Mouse (Mus musculus): ENCODE measurements at regions not wholly inside any gene's neighbourhood (a gene's known extent, or its start where the extent isn't known, plus 50 kb on each side); places are given as distances from the start of the nearest gene placed in this dataset.
A peak's percentile ranks its signal among the peaks of the same experiment; 100 is the strongest.

DNA sequence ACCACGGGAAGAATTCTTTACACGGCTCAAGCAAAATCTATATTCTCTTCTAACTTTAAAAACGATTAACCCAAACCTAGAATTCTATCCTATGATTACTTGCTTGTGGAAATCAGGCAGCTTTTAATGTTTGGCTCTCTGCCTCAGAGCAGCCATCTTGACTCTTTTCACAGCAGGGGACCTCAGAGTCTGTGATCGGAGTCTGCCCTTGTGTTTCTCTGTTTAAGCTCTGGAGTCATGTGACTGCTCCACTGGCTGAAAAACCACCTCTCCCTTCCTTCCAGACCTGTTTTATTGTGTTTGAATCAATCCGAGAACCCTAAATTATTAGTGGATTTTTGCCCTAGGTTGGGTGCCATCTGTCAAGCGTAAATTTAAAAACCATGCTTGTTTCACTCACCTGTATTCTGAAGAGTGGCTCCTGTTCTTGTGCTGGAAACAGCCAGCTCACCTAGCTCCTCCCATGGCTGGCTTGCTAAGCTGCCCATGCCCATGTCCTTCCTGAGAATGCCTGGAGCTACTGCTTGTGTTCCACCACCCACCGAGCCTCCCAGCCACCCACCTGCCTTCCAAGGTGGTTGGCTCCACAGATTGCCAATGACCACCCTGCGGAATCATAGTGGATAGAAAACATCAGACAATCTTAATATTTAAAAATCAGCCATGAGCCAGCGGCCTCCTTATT is 62.6 kb downstream of the Perp start:
- no peak for DNase-seq (ENCODE audit: low spot score in 2 of 2)

DNA sequence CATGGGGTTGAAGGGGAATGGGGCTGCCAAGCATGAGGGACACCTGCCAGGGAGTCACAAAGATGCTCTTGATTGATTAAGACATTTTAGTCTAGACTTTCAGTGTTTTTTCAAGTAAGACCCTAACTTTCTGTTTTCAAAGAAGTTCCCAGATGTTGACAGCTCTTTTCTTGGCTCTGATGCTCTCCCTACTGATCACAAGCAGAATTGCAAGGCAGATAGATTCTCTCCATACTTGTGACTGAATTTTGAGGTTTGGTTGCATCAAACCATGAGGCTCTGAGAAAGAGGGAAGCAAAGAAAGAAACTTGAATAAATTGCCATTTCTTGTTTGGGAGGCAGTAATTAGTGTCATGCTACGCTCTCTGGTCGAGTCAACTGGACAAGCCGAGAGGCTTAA is 64.5 kb downstream of the Perp start:
- no peak for DNase-seq (ENCODE audit: low spot score in 2 of 2)

DNA sequence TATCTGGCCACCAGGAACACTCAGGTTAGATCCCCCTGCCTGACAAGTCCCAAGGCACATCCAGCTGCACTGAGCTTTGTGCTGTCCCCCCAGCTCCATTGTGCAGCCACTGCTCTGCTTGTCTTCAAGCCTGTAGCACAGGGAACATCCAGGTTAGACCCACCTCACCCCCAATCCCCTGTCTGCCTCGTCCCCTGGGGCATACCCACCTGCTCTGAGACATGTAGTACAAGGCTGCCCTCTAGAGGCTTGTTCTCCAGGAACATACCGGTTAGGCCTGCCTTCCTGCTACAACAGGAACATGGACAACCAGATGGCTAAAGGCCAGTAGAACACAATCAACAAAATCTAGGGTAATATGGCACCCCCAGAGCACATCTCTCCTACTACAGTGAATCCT is 66.1 kb downstream of the Perp start:
- DNase-seq (ENCODE audit: low spot score in 2 of 2) = peak in 1 of 2 experiments; percentile 28

DNA sequence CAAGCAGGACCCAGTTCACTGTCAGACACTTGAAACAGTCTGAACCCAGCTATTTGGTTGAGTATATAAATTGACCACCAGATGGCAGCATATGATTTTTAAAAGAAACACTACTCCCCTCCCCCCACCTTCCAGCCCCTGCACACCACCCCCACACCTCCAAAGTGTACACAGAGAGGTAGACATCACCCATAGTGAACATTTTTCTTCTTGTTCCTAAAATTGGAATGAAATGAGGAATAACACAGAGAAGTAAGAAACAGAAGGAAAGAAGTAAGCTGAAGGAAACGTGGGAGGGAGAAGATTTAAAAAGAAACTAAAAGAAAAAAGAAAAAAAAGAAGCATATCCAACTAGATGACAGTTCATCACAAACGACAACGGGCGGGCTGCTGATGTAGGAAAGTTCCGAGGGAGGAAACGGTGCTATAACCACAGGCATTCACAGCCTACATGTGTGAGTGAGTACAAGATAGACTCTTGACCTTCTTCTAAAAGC is 72.3 kb downstream of the Perp start:
- DNase-seq (ENCODE audit: low spot score in 2 of 2) = peak in 1 of 2 experiments; percentile 27

DNA sequence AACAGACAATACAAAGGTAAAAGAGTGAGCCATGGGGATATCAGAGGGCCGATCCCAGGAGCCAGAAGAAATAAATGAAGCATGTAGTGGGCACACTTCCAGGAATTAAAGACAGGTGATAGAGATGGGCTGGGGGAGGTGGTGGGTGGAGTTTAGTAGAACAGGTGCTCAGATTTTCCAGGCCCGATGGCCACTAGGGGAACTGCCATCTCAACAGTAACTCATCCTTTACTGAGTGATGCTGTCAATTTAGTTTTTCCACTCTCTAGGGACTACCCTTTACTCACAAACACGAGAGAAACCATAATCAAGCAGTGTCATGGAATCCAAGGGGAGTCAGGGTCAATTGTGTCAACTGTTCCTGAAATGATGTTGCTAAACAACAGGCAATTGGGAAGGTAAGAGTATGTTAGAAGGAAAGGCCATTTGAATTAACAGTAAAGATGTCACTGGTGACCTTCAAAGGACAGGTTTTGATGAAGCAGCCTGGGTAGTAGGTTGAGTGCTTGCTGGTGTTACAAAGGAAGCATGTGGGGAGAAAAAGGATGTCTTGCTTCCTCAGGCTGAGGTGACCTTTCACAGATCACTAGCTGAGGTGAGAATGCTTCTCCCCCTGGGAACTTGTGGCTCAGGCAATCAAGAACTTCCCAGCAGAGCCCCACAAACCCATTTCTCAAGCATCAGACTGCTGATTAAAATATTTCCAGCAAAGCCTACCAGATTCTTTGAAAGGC is 78.4 kb downstream of the Perp start:
- no peak for DNase-seq (ENCODE audit: low spot score in 2 of 2)

DNA sequence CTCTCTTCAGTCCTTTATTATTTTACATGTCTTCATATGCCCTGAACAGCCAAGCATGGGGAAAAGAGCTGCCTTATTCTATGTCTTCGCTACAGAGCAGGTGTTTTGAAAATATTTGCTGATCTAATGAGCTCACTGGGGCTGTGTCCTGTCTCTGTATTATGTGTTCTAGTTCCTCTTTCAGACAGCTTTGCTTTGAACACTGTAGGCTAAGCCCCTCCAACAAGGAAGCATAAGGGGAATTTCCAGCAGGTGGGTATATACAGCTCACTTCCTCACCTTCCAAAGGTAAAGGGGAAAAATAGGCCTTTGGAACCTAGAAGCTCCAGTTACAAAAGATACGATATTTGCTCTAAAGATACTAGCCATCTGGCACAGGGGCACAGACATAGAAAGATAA is 83.0 kb downstream of the Perp start:
- DNase-seq (ENCODE audit: low spot score in 2 of 2) = no peak

DNA sequence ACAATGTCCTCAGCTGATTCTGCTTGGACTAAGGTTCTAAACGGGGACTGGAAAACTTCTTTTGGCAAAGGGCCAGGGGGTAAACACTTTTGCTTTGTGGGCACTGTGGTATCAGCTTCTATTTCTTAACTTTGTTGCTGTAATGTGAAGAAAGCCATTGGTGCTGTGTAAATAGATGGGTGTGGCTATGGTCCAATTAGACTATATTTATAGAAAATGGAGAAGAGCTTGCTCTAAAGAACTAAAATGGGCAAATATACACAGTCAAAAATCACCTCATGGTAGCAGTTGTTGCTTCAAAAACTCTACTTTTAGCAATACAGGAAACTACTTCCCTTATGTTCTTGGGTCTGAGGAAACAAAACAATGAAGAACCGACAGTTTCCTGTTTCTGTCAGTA is 84.1 kb downstream of the Tnfaip3 start:
- DNase-seq (ENCODE audit: low spot score in 2 of 2) = no peak

DNA sequence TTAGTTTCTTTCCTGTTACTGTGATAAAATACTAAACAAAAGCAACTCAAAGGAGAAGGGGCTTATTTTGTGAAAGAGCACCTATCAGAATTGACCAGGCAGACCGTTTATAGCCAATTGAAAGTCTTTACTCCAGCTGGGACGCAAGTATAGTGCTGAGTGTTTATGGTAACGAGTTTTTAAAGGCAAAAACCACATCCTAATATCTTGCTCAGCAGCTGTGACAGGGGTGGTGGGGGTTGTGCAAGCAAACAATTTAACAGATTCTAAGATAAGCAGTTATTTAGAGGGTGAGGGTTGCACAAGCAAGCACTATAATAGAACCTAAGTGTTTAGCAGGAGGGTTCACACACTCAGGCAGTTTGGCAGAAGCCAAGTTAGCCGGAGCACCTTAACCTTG is 74.0 kb downstream of the Tnfaip3 start:
- DNase-seq (ENCODE audit: low spot score in 2 of 2) = no peak

DNA sequence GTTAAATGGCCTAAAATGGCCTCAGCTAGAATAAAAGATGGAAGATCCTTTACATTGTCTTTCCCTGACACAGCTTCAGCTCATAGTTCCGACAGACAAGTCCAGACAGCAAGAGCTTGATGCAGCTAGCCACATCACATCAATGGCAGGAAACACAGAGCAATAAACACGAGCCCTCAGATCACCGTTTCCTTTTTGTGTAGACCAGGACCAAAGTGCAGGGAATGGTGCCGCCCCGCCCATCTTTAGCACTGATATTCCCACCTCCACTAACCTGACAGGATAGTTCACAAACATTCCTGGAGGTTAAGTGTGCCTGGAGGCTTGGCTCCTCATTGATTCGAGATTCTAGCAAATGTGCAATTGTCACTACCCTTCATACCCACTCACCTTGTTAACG is 73.5 kb downstream of the Tnfaip3 start:
- no peak for DNase-seq (ENCODE audit: low spot score in 2 of 2)

DNA sequence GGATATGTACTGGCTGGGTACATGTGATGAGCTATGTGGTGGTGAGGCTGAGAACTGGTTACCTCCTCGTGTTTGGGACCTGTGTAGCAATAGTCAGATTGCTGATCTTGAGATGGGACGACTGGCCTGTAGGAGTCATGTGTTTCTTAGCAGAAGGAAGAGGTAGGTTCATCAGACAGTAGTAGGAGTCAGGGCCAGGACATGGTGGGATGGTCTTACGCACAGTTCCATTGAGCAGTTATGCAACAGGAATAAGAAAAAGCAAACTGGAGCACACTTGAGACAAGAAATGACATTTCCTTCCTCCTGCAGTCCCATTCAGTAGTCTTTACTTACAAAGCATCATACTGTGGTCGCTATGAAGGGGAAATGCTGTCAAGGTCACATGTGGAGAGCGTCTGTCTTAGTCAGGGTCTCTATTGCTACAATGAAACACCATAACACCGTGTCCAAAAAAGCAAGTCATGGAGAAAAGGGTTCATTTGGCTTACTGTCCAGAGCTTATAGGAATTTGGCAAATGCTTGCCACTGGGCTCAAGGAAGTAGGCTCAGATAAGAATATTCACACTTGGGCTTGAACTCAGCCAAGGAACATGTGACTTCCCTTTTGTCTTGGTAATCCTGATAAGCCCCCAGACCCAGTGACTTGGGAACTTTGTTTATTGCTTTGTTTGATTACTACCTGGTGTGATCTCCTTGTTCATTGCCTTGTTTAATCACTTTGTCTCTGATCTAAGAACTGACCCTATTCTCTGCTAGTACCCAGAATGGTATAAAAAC is 72.0 kb downstream of the Tnfaip3 start:
- no peak for DNase-seq (ENCODE audit: low spot score in 2 of 2)

DNA sequence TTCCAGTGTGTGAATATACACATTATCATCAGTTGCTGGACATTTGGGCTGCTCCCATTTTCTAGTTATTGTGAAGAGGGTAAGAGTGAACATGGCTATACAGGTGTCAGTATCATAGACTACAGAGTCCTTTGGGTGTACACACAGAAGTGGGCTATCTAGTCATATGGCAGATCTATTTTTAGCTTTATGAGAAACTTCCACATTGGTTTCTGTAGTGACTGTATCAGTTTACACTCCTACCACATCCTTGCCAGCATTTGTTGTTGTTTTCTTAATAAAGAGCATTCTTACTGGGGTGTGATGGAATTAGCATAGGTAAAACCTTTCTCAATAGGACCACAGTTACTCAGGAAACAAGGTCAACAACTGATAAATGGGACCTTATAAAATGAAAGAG is 68.7 kb downstream of the Tnfaip3 start:
- no peak for DNase-seq (ENCODE audit: low spot score in 2 of 2)

Measured in layer of hippocampus, postnatal 14 days (tissue).